Mouse (Mus musculus) layer of hippocampus, postnatal 36 days (tissue): ENCODE measurements around the gene Sh3bgrl3. TPM values are rescaled to one million over a fixed set of nuclear protein-coding genes. Genes with fewer than 3 reads are reported as not detected.
"Not testable (repeated sequence)": the region's sequence is repeated elsewhere in the genome, so short reads cannot be mapped to it uniquely, and the experiment has no call there.

ENCODE experiments used
- DNase-seq, 2 experiments: peaks; one replicate each; pipeline ENCODE4 v3.0.0; 2022
- total RNA-seq, 2 experiments: library from RNA; stranded (reverse); gene quantifications; 2 replicates each; pipeline ENCODE4 v1.2.3; 2021

The Sh3bgrl3 gene
- total RNA-seq = 100 to 1,000 TPM; 234 to 264 TPM

- peak; percentile 86 to 89 for DNase-seq
These were observed at the start of gene Sh3bgrl3 for GRCm38 (mm10) chr4:134128221-134128982. Gene Sh3bgrl3 (minus strand): TSS chr4:134128789.

DNA sequence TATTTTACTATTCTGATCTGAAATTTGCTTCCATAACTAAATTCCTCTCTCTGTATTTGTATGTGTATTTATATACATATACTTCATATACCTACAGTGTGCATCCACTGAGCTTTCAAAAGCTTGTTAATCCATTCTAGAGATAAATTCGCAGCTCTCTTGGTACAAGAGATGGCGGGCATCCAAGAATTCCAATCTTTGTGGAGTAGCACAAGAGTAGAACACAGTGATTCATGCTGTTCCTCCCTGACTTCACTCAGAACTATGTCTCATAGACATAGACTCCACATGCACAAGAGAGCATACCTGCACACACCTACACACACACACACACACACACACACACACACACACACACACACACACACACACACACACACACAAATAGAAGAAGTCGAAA lies 43.8 kb upstream of the Sh3bgrl3 start:
- no peak for DNase-seq

GRCm38 (mm10) chr4:134166906-134167305 lies 38.3 kb upstream of the Sh3bgrl3 start:
- DNase-seq = no peak

- no peak for DNase-seq
These were observed 37.2 kb upstream of the Sh3bgrl3 start for GRCm38 (mm10) chr4:134165548-134166465.

GRCm38 (mm10) chr4:134165024-134165423 lies 36.4 kb upstream of the Sh3bgrl3 start:
- DNase-seq = no peak

DNA sequence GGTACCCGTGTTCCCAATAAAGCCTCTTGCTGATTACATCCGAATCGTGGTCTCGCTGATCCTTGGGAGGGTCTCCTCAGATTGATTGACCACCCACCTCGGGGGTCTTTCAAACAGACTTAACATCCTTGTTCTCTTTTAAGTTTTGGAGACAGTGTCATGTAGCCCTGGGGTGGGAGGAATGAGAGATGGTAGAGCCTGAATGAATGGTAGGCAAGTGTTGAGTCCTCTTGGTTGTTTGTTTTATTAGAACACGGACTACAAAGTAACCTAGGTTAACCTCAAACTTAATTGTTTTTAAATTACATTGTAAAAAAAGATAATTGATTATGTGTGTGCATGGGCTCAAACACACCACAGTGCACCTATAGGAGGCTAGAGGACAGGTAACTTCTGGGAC lies 36.0 kb upstream of the Sh3bgrl3 start:
- DNase-seq = no peak

GRCm38 (mm10) chr4:134160071-134160470 lies 31.5 kb upstream of the Sh3bgrl3 start:
- DNase-seq = peak; percentile 30 to 31

- DNase-seq = no peak
These were observed 30.2 kb upstream of the Sh3bgrl3 start for GRCm38 (mm10) chr4:134158774-134159173.

DNA sequence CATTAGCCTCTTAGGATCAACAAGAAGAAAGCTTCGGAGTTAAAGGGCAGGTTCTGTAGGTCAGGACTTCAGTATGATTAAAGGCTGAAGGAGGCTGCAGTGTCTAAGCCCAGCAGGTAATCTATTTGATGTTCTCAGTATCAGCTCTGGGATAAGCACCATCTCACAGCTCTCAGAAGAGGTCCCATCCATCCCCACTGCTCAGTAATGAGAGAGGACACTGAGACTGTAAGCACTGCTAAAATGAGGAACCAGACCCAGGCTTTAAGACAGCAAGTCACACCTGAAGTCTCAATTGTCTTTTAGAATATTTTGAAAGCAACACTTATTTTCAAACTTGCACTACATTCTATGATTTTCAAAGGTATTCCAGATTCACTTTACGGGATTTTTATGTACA lies 29.0 kb upstream of the Sh3bgrl3 start:
- DNase-seq = no peak

GRCm38 (mm10) chr4:134156744-134157143 lies 28.2 kb upstream of the Sh3bgrl3 start:
- peak in 1 of 2 experiments; percentile 11 for DNase-seq

DNA sequence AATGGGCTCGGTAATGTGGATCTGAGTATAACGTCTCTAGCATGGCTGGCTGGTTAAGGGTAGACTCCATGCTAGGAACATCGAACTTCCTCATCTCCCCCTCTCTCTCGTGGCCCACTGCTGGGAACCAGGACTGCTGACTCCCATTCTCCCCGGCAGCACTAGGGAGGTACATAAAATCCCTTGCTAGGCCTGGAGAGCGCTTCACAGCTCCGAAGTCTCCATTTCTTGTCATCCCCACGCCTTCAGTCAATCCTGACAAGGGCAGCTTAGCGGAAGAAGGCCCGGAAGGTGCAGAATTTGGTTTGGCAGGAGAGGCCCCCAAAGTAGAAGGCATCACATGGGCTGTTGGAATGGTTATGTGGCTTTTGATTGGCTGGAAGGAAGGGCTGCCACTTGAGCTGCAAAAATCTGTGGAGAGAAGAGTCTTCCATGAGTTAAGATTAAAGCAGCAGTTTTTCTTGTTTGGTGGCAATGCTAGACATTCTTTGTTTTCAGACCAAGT lies 27.4 kb upstream of the Sh3bgrl3 start:
- no peak for DNase-seq

GRCm38 (mm10) chr4:134155531-134155930 lies 26.9 kb upstream of the Sh3bgrl3 start:
- DNase-seq = no peak

DNA sequence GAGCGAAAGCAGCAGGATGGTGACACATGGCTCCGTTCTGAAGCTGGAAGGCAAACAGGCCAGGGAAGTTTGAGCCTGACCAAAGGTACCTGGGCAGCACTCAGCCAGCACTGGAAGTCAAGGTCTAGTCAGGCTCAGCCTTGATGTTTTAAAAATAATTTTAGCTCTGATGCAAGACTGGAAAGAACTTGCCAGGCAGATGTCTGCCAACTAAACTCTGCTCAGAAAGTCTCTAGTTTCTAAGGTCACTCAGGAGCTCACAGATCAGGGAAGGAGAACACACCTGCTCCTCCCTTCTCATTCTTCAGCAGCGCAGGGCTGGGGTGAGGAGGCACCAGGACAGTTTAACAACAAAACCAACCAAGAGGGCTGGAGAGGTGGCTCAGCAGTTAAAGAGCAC lies 25.8 kb upstream of the Sh3bgrl3 start:
- no peak for DNase-seq

DNA sequence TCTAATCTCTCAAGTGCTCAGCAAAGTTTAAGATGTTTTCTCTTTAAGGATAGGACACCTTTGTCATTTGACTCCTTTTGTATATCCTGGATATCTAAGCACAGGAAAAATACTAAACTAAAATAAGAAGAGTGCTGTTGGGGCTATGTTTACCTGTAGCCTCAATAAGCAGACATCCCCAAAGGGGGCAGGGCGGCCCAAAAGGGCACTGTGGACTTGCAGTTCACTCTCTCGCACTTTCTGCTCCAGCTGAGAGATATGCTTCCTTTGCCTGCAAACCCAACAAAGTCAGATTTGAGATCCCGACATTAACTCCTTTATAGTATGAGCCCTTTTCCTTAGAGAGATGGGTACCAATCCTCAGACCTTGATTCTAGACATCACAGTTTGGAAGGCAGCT lies 25.1 kb upstream of the Sh3bgrl3 start:
- no peak for DNase-seq

GRCm38 (mm10) chr4:134152112-134152511 lies 23.5 kb upstream of the Sh3bgrl3 start:
- no peak for DNase-seq

DNA sequence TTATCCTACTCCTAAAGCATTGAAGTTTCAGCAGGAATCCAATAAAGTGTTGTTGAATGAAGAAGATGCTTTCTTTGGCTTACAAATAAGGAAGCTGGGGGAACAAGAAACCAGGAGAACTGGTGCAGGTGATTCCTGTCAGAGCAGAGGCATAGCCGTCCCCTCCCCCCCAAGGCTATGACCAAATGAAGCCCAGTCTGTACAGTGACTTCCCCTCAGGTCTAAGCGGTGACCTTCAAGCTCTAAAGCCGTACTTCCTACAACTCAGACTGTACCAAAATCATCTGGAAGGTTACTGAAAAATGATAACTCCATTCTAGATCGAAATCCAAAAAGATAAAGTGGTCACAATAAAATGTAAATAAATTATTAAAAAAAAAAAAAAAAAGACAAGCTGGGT lies 20.8 kb upstream of the Sh3bgrl3 start:
- DNase-seq = no peak

GRCm38 (mm10) chr4:134144297-134144696 lies 15.7 kb upstream of the Sh3bgrl3 start:
- not testable (repeated sequence) for DNase-seq

DNA sequence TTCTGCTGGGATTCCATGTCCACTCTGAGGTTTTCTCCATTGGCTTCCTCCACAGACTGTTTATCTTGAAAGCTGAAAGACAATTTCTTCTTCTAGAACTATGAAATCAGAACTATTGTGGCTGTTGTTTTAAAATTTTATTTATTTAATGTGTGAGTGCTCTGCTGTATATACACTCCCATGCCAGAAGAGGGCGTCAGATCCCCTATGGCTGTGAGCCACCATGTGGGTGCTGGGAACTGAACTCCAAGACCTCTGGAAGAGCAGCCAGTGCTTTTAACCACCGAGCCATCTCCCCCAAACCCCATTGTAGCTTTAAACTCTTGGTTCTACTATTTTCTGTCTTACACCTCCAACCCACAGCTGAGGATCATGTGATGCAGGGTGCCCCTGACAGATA lies 10.3 kb upstream of the Sh3bgrl3 start:
- no peak for DNase-seq

DNA sequence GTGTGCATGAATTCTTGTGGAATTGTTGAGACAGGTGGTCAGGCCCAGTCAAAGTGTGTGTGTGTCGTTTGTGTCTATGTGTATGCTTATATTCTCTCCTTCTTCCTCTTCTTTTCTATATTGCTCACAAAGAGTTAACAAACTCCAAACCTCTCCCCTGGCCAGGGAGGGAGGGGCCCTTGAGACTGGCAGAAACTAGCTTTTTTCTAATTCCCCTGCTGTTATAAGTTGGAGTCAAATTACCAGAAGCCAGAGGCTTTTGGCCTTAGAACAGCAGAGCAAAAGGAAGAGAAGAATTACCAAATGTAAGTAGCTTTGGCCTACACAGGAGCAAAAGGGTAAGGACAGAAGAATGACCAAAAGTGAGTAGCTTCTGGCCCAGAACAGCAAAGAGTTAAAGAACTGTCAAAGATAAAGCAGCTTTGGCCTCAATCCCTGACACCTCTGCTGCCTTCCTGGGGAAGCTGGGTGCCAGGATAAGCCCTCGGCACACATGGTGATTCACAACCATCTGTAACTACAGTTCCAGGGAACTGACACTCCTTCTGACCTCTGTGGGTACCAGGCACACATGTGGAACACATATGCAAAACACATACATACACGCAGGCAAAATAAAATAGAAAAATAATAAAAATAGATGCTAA lies 7.8 kb upstream of the Sh3bgrl3 start:
- DNase-seq = no peak

DNA sequence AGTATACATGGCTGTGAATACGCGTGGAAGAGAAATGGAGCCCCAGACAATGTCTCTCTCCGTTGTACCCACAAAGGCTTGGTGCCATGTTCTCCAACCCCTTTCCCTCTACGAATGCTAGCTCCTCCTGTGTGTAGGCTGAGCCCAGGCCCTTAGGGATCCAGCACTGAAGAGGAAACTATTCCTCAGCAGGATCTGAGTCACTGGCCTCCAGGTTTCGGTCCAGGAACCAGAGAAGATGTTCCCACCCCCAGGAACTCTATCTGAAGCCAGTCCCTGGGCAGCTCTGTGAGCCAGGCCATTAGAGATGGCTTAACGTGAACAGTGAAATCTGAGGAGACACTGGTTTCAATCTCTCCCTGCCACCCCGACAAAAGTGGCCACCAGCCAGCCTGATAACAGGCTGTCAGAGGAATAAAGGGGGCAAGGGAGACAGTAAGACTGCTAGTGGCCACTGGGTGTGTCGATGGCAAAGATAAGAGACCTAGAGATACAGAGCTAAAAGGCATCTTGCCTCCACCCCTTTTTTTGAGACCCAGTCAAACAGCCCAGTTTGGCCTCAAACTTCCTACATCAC lies 4.0 kb upstream of the Sh3bgrl3 start:
- DNase-seq = no peak

DNA sequence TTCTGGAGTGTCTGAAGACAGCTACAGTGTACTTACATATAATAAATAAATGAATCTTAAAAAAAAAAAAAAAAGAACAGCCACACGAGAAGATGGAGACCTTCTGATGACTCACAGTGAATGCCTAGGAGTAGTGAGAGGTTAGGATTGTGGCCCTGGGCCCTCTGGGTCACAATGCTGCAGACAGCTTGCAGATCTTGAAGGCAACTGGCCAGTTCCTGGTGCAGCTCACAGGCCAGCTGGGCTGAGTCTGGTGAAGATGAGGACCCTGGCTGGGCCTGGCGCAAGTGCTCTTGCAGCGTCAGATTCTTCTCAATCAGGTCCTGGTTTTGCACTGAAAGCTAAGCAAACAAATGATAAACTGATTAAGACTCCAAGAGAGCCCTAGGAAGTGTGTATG lies 3.5 kb upstream of the Sh3bgrl3 start:
- no peak for DNase-seq

DNA sequence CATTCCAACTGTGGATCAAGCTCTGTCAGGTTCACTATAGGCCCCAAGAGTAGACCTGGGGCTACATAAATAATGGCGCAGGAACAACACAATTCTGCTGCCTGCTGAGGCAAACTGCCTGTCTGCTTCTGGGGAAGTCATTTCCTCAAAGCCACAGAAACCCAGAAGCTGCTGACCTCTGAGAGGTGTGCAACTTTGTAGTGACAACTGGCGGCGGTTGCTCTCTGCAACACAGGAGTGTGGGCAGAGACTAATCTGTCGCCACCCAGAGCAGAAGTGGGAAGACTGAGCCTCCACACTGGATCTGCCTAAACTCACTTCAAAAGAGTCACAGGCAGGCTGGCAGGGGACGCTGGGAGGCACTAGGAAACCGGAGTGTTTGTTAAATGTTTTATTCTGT lies 893 bp upstream of the Sh3bgrl3 start:
- no peak for DNase-seq

- no peak for DNase-seq
These were observed 384 bp upstream of the Sh3bgrl3 start for GRCm38 (mm10) chr4:134128983-134129362.
